Mouse (Mus musculus): ENCODE data around the gene Tns3.

Gene Tns3

DNA sequence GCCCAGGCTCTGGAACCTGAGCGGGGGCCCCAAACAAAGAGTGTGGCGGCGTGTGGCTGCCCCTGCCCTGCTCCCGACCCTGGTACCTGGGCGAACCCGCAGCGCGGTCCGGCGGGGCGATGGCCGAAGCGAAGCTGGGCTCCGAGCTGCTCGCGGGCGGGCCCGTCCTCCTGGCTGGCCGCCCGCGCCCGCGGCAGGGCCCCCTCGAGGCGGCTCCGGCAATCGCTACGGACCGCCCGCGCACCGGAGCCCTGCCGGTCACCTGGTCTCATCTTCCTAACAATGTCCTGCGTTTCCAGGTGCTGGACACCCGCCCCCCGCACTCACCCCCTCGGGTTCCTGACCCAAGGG lies at the start of gene Tns3:
Tns3 (minus strand) TSS at position 143 of the 351 bp plus-strand sequence.
- DNase-seq: peak in 1 of 2 experiments; percentile 79

DNA sequence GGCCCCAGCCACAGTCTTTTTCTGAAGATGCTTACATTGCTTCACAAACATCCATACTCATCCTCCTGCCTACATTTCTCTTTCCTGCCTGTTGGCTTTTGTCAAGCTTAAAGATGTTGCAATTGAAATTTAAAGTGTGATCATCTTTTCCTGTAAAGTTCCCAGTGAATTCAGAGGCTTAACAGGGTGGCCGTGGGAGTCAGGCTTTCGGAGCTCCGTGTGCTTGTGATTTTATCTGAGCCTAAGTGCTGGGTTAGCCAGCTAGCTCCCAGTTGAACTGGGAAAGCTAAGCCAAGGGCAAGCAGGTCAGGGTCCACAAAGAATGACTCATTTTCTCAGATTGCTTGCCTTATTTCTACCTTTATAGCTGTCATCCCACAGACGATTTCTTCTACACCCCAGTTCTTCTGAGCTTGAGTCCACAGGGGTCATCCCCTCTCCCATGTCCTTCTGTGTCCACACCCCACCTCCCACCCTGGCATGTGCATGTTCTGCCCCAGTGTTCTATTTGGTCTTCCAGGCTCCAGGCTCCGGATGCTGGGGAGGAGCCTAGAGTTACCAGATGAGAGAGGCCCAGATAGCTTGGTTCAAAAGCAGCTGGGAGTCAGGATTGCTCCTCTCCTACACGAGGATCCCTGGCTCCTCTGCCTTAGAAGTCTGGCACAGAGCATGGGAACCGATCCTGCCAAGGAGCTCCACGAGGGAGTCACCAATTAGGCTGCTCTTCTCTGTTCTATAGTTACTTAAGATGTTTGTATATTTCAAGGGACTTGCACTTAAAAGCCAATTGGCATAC lies 42.1 kb upstream of the Tns3 start:
- peak; percentile 12 to 14 for DNase-seq

DNA sequence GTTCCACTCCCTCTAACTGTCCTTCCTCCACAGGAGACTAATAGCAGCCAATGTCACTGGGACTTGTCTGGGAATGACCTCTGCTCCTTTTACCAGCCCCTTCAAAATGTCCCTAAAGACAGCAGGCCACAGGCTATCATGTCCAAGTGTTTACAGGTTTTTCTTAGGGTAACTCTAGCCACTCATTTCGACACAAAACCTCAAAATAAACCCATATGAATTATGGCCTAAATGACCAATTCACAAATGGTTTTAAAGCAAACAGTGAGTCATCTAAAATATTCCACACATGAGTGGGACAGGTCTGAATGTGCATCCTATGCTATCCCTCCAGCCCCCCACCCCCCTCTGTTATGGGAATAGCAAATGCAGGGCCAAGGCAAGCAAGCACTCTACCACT lies 40.8 kb upstream of the Tns3 start:
- no peak for DNase-seq

DNA sequence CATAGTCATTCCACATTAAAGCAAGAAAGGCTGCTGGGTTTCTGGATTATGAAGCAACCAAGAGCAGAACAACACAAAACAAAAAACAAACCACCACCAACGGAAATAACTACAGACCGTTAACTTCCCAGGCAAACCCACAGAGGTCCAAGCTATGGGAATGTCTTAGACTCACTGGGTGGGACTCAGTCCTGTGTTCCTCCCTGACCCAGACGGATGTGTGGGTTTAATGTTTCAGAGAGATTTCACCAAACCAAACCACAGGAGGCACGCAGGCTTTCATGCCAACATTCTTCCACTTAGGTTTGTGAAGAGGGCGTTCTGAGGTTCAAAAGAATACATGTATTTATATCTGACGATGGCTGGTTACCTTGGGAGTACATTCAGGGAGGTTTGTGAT lies 39.5 kb upstream of the Tns3 start:
- DNase-seq: no peak

DNA sequence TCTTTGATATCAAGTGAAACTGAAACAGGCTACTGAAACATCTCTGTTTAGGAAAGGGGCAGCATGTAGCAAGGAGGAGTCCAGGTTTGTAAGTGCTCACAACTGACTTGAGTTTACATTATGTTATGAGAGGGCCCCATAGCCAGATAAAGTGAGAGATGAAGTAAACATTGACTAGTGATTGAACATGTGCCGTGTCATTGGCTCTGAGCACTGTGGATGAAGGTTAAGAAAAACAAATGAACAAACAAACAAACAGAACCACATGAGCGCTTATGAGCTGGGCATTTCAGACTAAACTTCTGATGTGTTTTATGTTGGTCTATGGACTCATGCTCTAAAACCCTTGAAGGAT lies 38.2 kb upstream of the Tns3 start:
- DNase-seq: no peak

DNA sequence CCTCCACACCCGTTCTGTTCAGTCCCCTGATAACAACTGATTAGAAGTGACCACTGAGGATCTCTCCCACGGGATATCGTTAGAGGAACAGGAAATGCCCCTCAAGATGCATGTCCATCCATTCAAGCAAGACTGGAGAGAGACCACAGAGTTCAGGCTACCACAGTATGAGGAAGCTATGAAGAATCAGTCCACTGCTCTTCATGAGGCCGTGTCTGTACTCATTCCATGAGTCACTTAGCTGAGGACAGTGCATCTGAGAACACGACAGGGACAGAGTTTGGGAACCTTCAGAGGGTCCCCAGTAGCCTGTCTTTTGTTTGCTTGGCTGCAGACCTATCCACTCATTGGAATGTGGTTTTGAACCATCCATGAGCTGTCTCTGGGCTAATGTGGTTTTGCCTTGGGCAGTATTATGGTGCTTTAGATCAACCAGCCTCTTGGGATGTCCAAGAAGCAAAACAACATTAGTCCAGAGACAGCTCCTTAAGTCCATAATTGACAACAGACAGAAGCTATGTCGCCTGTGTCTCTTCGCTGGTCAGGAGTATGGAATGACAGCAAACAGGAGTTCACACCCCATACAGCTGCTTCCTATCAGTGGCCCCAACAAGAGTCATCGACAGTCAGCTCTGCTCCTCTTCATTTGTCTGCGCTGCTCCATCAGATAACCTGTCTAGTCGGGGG lies 37.7 kb upstream of the Tns3 start:
- DNase-seq: no peak

DNA sequence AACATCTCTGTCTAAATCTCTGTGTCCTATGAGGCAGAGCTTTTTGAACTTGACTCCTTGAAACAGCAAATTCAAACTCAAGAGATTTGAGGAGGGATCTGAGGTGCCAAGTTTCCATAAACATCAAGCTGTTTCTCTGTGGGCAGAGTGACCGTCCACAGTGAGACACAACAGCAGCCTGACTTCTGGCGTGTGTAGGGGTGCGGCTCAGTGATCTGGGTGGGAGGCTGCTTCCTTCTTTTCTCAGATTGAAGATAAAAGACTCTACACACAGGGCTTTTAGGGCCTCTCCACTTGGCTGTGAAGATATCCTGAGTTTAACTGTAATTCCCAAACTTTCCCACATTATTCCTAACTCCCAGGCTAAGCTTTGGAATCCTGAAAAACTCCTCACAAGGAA lies 37.1 kb upstream of the Tns3 start:
- no peak for DNase-seq

DNA sequence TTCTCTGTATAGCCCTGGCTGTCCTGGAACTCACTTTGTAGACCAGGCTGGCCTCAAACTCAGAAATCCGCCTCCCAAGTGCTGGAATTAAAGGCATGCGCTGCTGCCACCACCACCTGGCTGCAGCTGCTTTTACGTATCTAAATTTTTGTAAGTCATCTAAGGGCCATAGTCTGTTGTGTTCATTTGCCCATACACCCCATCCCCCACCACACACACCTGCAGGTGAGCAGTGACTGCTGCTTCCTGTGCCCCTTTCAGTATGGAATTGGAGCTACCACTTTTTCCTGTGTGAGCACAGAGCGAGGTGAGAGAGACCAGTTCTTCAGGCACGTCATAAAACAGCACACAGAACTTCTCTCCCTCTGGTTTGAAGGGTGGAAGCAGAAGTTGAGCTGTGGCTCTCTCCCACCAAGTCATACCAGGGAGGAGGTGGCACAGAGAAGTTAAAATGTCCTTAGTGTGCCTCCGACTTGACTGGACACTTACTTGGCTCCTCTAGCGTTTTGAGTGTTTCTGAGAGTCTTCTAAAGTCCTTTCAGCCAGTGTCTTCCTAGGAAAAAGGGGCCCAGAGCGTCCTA lies 36.4 kb upstream of the Tns3 start:
- no peak for DNase-seq

DNA sequence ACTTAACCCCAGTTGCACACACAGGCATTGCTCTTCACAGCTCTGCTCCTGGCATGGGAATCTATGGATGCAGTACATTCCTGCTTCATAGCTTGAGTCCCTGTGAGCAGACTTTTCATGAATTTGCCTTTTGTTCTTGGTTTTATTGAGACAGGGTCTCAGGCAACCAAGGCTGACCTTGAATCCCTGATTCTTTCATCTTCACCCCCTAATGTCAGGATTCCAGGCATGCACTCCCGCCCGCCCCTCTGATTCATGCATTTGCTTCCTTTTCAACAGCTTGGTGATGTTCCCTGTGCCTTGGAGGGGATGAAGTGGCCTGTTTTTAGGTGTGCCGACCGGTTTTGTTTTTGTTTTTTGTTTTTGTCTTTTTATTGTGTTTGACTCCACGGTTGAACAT lies 35.4 kb upstream of the Tns3 start:
- DNase-seq: no peak

DNA sequence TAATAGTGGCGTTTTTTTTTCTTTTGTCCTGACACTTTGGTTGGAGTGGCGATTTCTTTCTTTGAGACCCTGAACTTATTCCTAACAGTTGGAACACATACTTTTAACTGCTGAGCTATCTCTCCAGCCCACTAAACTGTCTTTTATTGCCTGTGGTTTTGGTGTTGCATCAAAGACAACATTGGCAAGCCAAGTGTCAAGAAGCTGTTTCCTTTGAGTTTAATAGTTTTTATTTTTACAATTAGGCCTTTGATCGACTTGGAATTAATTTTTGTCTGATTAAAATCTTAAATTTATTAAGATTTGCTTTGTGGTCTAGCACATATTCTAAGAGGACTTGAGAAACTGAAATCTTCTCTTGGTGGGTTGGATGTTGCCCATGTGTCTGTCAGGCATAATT lies 33.3 kb upstream of the Tns3 start:
- DNase-seq: no peak

DNA sequence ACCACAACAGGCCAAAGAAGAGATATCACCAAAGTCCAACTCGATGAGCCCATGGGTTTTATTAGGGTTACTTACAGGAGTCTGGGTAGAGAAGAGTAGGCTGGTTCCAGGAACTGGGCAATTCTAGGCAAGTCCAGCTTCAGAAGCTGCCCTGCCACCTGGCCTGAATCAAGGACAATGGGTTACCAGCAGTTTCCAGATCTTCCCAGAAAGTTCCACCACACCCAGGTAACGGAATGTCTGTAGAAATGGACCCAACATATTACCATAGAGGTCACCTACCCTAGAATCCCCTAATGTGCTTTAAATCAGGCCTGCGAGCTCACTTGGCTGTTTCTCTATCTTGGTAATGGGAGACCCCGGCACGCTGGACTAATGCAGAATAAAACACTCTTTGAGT lies 29.8 kb upstream of the Tns3 start:
- DNase-seq: no peak

DNA sequence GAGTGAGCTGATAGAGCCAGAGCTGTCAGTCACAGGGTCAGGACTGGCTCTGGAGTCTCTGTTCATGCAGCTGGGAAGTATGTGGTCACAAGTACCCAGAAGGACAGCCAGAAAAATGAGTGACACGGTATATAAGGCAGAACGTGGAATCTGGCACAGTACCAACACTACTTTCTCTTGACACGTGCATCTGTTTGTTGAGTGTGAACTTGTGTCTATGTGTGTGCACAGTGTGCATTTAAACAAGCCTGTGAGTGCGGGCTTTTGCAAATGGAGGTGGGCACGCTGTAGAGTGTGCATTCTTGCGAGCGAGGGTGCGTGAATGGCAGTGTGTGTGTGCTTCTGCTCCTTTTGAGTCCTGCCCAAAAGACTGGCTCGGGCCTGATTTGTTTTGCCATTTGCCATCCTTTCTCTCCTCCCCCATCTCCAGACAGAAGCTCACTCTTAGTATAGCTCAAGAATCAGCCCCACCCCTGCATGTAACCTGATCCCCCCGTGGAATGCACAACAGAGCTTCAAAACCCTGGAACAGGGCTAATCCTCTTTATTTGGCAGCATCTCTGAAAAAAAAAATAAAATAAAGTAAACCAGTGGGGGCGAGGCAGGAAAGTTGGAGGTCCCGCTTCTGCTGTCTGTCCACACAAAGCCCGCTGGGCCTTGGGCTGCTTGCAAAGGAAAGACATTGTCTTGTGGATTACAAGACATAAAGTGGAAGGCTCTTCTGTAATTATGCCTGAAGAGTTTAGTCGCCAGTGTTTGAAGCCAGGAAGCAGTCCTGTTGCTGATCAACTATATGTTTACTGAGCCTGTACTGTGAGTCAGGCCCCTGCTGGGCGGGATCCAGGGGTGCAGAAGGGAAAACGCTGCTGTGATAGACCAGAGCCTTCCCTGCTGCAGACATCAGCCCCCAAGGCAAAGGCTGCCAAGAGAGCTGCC lies 28.5 kb upstream of the Tns3 start:
- DNase-seq: peak; percentile 32 to 34

DNA sequence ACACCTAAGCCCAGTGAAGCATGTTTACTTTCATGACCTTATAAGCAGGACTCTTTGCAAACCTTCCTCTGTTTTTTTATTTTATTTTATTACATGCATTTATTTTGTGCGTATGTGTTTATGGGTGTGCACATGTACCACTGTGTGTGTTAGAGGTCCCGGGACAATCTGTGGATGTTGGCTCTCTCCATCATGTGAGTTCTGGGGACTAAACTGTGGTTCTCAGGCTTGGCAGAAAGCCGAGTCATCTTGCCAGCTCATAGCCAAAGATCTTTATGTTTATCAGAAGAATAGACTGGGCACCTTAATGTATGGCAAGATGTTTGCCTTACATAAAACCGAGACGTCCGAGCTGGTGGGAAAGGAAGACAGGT lies 27.8 kb upstream of the Tns3 start:
- peak; percentile 38 to 45 for DNase-seq

DNA sequence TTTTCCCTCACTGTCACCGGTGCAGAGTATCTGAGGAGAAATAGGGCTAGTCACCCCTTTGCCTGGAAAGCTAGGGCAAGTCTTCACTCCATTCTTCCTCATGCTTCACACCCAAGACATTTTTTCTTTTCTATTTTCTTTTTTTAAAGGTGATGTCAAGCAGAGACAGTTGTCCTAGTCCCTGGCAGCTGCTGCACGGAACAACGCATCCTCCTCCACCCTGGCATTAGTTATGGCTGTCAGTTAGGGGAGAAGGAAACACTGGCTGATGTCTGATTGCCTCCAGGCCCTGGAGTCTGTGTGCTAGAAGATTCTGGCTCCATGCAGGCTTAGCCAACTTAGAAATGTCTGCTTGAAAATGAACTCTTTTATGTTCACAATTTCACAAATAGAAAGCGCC lies 27.3 kb upstream of the Tns3 start:
- peak; percentile 12 to 14 for DNase-seq

DNA sequence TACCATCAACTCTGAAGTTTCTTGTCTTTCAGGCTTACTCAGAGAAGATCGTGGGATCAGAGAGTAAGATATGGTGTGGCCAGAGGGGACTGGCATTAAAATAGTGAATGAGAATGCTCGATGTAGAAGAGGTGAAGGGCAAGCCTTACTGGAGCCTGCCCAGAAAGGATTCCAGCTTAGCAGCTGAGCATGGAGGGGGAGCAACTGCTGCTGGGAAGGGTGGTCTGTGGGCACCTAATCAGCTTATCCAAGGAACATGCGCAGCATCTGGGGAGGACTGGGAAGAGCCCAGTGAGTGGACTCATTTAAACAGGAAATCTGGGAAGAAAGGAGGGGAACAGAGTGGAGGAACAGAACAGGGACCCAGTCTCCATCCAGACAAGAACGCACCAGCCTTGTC lies 26.3 kb upstream of the Tns3 start:
- no peak for DNase-seq

DNA sequence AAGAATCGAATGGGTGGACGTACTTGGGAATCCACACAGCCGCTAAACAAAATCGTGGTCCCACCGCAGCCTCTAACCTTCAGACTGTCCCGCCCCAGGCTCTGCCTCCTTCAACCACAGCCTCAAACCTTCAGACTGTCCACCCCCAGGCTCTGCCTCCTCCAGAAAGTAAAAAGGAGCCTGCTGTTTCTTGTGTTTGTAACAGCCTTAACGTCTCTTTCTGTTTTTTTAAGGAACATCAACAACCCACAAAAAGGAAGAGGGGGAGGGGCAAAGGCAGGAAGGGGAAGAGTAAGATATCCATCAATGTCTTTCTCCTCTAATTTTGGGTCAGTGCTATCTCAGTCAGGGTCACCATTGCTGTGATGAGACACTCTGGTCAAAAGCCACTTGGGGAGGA lies 25.2 kb upstream of the Tns3 start:
- DNase-seq: peak in 1 of 2 experiments; percentile 10

DNA sequence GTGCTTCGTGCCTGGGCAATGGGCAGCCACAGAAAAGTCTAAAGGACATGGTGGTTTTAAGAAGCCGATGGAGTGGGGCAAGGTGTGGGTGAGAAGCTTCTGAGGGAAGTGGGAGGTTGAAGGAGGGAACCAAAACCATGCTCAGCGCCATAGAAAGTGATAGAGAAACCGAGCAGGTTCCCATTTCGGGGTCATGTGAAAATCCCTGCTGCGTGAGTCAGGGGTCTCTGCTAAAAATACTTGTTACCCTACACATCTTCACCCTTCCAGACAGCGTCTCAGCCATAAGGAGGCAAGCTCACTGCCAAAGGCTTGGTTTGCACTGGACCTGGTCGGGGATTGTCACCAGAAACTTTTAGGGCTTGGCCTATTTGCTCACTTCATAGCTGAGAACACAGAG lies 24.6 kb upstream of the Tns3 start:
- DNase-seq: no peak

DNA sequence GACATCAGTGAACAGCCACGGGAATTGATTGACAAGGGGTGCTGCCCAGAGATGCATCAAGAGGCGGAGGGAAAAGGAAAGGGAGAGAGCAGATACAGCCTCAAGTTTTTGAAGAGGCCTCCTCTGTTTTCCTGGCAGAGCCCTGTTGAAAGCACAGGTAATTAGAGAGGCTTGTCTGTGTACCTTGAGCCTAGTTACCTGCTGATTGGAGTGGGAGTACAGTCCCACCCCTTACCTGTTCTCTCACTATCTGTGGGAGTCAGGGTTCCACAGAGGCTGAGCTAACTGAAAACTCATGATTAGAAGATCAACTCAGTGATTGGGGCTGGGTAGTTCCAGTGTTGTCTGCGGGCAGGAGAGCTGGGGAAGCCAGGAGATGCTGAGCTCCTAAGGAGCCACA lies 22.2 kb upstream of the Tns3 start:
- DNase-seq: no peak

DNA sequence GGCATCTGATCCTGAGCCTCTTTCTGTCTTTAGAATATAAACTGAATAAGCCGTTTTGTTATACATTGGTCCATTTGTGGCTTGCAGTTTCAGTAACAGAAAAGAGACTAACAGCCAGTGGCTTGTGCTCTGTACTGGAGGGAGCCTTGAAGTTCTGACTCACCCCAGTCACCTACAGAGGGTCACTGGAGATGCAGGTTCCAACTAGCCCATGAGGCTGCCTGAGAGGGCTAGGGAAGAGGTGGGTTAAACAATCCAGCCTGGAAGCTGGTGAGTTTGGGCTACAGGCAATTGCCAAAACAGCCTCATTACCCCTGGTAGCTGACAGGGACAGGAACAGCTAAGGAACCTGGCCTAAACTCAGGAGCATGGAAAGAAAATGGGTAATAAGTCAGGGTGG lies 21.7 kb upstream of the Tns3 start:
- no peak for DNase-seq

DNA sequence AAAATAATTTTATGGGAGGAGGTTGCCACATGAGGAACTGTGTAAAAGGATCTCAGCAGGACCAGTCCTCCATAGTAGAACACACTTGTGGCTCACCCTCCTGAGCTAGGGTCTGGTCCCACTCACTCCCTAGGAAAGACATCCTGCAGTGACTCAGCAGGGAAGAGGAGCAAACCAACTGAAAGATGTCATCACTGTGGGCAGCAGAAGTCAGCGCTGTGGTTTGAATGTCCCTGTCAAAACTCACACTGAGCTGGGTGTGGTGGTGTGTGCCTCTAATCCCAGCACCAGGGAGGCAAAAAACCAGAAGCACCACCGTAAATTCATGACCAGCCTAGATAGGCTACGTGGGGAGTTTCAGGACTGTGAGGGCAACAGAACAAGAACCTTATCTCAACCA lies 20.9 kb upstream of the Tns3 start:
- no peak for DNase-seq

DNA sequence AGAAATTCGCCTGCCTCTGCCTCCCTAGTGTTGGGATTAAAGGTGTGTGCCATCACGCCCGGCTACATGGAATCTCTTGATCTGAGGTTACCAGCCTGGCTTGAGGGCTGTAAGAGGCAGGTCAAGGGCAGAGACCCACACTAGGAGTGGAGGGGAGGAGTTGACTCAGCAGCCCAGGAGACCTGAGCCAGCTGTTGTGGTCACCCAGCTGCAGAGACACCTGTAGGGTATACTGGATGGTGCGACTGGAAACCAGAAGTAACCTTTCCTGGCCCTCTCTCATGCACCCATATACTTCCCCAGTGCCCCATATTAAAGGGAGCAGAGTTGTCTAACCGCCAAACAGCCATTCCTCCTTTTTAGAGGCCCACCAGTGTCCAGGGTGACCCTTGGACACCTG lies 19.9 kb upstream of the Tns3 start:
- DNase-seq: no peak

DNA sequence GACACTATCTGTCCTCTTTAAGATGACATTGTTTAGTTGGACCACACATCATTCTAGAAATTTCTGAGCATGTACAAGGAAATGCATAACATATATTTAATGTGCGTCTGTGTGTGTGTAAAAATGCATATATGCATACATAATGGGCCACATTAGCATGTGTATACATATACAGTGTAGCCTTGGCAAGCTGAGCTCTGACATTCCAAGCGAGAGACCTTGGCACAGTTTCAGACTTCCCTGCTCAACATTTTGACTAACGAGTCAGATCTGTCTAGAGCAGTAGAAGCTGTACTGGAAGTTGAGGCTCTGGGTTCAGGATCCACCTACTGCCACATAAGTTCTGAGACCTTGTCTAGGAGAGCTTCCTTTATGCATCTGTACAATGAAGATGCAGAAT lies 17.0 kb upstream of the Tns3 start:
- DNase-seq: no peak

DNA sequence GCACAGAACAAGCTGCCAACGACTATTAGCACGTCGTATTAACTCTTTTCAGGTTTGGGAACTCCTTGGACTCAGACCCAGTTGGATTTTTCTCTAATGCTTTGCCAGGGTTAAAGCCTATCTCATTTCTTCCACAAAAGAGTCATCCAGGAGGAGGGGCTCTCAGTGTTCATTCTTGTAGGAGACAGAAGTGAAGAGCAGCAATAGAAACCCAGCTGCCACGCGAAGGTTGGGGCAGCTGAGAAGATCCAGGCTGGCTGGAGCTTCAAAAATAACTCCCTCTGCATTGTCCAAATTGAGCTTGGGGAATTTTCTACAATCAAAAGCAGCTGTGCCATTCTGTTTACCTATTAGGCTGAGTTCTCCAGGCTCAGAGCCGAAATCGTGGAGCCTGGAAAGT lies 16.3 kb upstream of the Tns3 start:
- no peak for DNase-seq
